ENCODE assay signal across 13 mouse cellular contexts in the genomic region with DNA sequence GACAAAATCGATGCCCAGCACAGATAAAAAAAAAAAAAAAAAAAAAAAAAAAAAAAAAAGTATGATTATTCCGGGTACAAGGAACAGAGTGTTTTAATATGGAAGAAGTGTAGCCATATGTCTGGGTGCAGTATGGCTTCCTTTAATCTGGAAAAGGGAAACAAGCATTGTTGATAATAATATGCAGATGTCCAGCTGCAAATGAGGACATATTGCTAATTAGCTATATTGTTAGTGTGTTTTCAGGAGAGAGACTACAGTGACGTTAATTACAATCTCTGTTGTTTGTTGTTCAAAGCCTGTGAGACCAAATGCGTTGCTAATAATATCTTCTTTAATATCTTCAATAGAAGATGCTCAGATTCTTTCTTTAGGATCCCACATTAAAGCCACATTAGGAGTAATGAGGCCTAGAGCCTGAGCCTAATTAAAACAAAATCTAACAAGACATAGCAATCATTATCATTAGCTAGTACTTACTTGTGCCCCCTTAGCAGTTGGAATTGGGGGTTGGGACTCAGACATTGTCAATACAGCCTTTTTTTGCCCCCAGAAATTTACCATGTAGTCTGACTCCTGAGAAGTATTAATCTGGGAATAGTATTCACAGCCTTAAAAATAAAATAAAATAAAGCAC.
"Had no signal": no experiment of that assay in that cellular context is flagged by ENCODE, and none has a peak within 500 bp of the region (broad histone marks: within the 10 kb centered on the region; RNA-seq: fewer than 3 reads in every experiment).

No protein-coding gene starts in this region.

- H3K27me3 ChIP-seq: kidney, embryonic 15.5 days; liver, embryonic 15.5 days; midbrain, embryonic 13.5 days; neural tube, embryonic 12.5 days had no signal

- H3K4me1 ChIP-seq: limb, embryonic 10.5 days; liver, embryonic 15.5 days; neural tube, embryonic 12.5 days had no signal

- ATAC-seq: midbrain, embryonic 13.5 days had no signal

- H3K36me3 ChIP-seq: kidney, embryonic 15.5 days; limb, embryonic 10.5 days; liver, embryonic 15.5 days; midbrain, embryonic 13.5 days; neural tube, embryonic 12.5 days had no signal

- H3K9ac ChIP-seq: kidney, embryonic 15.5 days; liver, embryonic 15.5 days; midbrain, embryonic 13.5 days; neural tube, embryonic 12.5 days had no signal

- H3K4me2 ChIP-seq: kidney, embryonic 15.5 days; liver, embryonic 11.5 days; liver, embryonic 15.5 days; midbrain, embryonic 13.5 days; neural tube, embryonic 12.5 days had no signal

- H3K9me3 ChIP-seq: kidney, embryonic 15.5 days; limb, embryonic 10.5 days; liver, embryonic 15.5 days; midbrain, embryonic 13.5 days; neural tube, embryonic 12.5 days had no signal

- DNase-seq: kidney, adult 2 months; kidney, postnatal 14 days; lung, adult 2 months; lung, postnatal 36 days; right cerebral cortex, postnatal 14 days; thymus, postnatal 14 days had no signal

- H3K27ac ChIP-seq: kidney, embryonic 15.5 days; left cerebral cortex, adult 2 months; limb, embryonic 10.5 days; liver, embryonic 15.5 days; midbrain, embryonic 13.5 days; neural tube, embryonic 12.5 days had no signal

- H3K4me3 ChIP-seq: kidney, embryonic 15.5 days; left cerebral cortex, adult 2 months; limb, embryonic 10.5 days; liver, embryonic 15.5 days; midbrain, embryonic 13.5 days; neural tube, embryonic 12.5 days had no signal
